Mouse (Mus musculus): ENCODE results near the gene Arpp21.

Arpp21 gene

DNA sequence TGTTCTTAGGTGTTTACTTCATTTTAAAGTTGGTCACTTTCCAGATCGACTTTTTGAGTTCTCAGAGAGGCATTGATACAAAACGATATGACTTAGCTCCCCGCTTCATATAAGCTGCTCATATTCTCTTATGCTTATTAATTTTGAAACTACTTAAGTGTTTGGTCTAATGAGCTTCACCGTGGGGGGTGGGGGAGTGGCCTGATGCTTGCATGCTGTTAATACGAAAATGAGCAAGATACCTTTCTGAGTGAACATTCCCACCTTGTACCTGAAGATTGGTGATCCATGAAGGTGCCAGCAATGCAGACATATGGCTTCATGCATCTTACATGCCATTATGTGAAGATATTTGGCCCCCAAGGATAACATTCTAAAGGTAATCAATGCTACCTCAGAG is 4.4 kb downstream of the Arpp21 start:
- DNase-seq (ENCODE audit: low spot score in 2 of 2), result no peak

DNA sequence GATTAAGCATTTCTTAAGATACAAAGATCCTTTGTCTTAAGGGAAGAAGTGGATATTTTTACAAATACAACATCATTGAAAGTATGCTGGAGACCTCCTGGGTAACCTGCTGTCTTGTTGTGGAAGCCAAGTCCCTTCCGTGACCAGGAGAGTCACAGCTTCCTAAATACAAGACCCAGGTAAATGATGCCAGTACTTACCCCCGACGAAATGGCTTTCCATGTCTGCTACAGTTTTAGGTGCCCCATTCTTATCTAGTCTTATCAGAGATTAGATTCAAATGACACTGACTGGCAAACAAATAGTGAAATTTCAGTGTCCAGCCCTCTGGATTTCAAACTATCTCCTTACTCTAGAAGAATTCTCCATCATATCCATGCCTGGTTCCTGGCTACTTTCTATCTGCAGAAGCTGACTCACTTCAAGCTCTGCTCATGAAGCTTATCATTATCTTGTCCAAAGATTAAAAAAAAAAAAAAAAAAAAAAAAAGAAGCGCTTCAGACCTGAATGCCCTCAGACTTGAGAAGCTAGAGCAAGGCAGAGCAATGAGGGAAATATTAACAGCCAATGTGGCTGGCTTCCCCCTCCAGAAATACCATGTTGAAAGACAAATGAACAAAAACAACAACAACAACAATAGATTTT is 4.9 kb downstream of the Arpp21 start:
- DNase-seq (ENCODE audit: low spot score in 2 of 2), result no peak

DNA sequence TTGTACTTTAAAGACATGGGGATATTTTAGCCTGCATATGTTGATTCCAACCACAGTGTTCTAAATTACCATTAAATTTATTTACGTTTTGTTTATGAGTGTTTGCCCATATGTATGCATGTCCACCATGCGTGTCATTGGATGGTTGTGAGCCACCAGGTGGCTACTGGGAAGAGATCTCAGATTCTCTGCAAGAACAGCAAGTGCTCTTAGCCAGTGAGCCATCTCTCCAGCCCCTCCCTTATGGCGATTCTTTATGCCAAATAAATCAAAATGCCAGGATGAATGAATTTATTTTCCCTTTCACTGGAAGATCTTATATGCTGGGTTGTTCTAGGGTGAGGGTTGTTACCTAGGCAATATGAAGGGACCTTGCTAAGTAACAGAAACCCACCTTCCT is 7.3 kb downstream of the Arpp21 start:
- DNase-seq (ENCODE audit: low spot score in 2 of 2), result no peak

DNA sequence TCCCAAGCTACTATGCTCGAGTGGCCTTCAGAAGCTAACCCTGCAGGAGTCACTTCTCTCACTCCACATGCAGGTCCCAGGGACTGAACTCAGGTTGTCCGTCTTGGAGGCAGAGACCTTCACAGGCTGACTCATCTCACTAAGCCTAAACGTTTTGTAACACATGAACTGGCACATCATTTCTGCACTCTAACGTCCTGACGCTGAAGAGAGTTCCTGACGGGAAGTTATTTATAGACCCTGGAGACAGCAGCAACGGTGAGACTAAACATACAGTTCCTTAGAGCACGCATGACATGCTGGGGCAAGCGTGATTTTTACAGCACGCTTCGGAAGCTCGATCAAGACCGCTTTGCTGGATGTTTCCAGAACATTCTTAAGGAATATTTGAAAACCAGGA is 8.6 kb downstream of the Arpp21 start:
- no peak for DNase-seq (ENCODE audit: low spot score in 2 of 2)

GRCm38 (mm10) chr9:112226511-112226910 is 9.2 kb downstream of the Arpp21 start:
- no peak for DNase-seq (ENCODE audit: low spot score in 2 of 2)

- no peak for DNase-seq (ENCODE audit: low spot score in 2 of 2)
These were observed 10.7 kb downstream of the Arpp21 start for GRCm38 (mm10) chr9:112225046-112225445.

DNA sequence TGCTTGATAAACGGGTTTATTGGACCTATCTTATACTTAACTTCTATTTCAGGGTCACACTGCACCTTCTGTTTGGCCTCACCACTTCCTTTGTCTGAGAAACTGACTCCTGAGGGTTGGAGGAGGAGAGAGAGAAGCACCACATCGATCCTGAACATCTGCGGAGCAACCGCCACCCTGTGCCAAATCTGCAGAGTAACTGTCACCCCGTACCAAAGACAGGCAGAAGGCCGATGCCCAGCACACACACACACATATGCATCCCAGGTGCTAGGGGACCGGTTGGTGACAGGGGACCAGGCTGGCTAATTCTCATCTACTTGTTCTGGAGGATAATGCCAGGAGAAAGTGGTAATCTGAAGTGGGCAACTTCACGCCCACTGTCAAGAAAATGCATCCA is 16.4 kb downstream of the Arpp21 start:
- no peak for DNase-seq (ENCODE audit: low spot score in 2 of 2)

GRCm38 (mm10) chr9:112218237-112218636 is 17.5 kb downstream of the Arpp21 start:
- no peak for DNase-seq (ENCODE audit: low spot score in 2 of 2)

- DNase-seq (ENCODE audit: low spot score in 2 of 2), result no peak
These were observed 18.6 kb downstream of the Arpp21 start for GRCm38 (mm10) chr9:112217161-112217560.

DNA sequence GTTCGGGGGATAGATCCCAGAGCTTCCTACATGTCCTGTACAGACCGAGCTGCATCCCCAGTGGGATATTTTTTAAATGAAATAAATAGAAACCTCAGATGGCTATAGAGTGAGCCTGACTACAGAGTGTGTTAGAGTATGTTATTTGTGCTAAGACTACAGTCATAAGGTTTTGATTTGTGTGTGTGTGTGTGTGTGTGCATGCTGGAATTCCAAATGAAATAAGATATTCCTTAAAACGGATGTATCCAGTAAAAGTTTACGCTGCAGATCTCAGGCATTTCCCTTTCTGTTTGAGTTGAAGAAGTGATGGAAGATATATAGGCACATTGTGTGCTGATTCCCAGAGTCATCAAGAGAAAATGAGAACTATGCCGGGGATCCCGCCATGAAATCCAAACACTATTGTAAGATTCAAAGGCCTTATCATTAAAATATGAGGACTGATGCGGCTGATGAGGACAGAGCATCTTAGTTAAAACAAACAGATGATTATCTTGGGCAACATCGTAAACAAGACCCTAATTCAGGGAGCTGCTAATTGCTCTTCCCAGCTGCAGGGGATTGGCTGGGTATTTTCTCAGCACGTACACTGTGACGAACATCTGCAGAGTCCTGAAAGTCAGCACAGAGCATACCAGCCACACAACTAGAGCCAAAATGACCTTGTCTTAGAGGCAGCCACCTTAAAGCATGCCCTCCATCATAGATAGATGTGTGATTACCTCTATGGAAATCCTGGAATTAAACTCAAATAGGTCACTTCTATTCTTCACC is 20.5 kb downstream of the Arpp21 start:
- DNase-seq (ENCODE audit: low spot score in 2 of 2), result no peak

- DNase-seq (ENCODE audit: low spot score in 2 of 2), result no peak
These were observed 22.1 kb downstream of the Arpp21 start for GRCm38 (mm10) chr9:112213411-112214255.

DNA sequence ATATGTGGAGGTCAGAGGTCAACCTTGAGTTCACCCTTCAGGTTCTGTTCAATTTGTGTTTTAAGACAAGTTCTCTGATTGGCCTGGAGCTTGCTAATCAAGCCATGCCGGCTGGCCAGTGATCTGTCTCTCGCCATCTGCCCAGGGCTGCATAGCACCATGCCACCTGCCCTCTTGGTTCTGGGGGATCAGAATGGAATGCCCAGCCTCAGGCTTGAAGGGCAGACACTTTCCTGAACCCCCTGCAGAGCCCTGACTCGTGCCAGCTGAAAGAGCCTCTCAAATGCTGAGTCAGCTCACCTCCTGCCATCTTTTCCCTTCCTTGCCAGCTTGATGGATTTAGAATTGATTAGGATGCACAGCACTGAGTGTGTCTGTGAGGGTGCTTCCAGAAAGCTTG is 25.9 kb downstream of the Arpp21 start:
- no peak for DNase-seq (ENCODE audit: low spot score in 2 of 2)

DNA sequence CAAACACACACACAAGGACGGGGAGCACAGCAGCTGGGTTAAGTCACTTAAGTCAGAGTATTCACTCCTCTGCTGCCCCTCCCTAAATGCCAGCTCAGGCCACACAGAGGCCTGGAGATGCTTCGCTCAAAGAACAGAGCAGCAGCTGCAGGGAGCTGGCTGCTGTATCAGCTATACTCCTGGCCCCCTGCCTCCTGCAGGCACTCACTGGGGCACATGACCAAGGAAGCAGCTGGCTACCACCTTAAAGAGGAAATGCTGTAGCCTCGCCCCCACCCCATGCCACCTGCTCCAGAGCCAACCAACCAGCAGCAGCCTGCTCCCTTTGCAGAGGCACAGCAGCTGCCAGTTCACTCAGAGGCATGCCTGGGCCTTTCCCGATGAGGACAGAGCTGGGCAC is 28.0 kb downstream of the Arpp21 start:
- no peak for DNase-seq (ENCODE audit: low spot score in 2 of 2)

- no peak for DNase-seq (ENCODE audit: low spot score in 2 of 2)
These were observed 37.4 kb downstream of the Arpp21 start for GRCm38 (mm10) chr9:112198296-112198695.

GRCm38 (mm10) chr9:112194049-112194448 is 41.7 kb downstream of the Arpp21 start:
- DNase-seq (ENCODE audit: low spot score in 2 of 2), result no peak

GRCm38 (mm10) chr9:112189394-112189793 is 46.3 kb downstream of the Arpp21 start:
- no peak for DNase-seq (ENCODE audit: low spot score in 2 of 2)

DNA sequence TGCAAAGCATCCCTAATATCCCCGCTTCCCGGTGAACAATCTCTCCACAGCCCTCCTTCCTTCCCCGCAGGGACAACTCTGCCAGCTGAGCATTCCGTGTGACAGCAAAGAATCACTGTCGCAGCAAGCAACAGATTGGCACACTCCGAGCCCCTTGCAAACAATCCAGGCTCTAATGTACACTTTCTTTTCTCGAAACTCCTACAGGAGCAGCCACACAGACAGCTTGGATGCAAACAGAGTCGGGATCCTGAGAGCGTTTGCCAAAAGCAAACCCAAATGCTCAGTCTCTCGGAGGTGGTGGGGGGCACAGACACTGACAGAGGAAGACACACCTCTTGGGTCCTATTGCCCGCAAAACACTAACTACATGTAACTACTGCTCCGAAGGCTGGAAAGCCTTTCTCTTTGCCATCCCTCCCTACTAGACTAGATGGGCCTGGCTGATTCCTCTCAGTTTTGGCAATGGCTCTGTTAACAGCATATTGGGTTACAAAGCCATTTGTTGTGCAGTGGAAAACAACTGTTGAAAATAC is 47.3 kb downstream of the Arpp21 start:
- DNase-seq (ENCODE audit: low spot score in 2 of 2), result no peak

DNA sequence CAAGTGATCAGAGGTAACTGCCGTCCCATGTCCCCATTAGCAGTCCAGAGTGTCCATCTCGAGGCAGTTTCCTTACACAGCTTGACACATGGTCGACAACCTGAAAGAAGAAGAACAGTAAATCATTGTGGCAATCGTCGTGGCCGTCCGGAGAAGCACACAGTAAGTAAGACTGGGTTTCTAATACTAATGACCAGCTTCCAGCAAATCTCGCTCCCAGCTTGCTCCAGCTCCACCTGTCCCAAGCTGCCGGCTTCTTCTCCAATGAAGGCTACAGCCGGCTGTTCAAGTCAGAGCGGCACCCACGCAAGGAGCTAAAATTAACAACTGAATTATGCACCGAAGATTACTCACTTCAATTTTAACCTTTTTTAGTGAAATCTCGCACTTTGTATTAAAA is 48.1 kb downstream of the Arpp21 start:
- no peak for DNase-seq (ENCODE audit: low spot score in 2 of 2)

GRCm38 (mm10) chr9:112186336-112187305 is 49.1 kb downstream of the Arpp21 start:
- no peak for DNase-seq (ENCODE audit: low spot score in 2 of 2)

GRCm38 (mm10) chr9:112185746-112186145 is 50.0 kb downstream of the Arpp21 start:
- DNase-seq (ENCODE audit: low spot score in 2 of 2), result no peak

- DNase-seq (ENCODE audit: low spot score in 2 of 2), result no peak
These were observed 53.0 kb downstream of the Arpp21 start for GRCm38 (mm10) chr9:112182738-112183137.
